Mouse (Mus musculus): ENCODE measurements around the gene Slc16a6. TPM values are rescaled to one million over a fixed set of nuclear protein-coding genes. Genes with fewer than 3 reads are reported as not detected.

Slc16a6 gene
- total and polyA plus RNA-seq, 3 experiments, result 1.8 to 8.2 (median 4.9) TPM

DNA sequence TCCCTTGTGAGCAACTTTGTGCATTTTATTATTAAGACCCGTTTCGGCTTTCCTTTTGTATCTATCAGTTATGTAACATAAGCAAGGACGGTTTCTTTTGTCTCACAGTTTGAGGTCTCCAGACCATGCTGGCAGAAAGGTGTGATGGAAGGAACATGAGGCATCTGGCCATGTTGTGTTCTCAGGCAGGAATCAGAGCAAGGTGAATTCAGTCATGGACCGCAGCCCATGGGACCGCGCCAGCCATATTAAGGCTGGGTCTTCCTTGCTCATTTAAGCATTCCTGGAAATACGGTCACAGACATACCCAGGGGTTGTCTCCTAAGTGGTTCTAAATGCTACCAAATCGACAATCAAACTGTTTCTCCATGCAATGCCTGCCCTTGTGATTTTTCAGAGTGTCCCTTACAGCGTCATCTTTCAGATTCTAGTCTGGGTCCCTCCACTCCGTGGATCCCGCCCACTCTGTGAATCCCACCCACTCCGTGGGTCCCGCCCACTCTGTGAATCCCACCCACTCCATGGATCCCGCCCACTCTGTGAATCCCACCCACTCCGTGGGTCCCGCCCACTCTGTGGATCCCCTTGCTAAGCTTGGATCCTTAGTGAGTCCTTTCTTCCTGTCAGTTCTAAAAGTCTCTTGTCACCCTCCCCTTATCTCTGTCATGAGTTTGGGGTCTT, 39.7 kb upstream of the Slc16a6 start:
- H3K27me3 ChIP-seq (ENCODE audit: control insufficient read depth, insufficient read depth, low read length), result no peaks in the 10 kb centered on the region; the same call in 1 of the 2 replicates
- H3K36me3 ChIP-seq (ENCODE audit: control insufficient read depth, insufficient read depth, low read length), result no peaks in the 10 kb centered on the region
- no peaks in the 10 kb centered on the region for H3K79me2 ChIP-seq (replicated peaks; ENCODE audit: control insufficient read depth, insufficient read depth, low read length)
- H3K27ac ChIP-seq, result no peak overlapping the region
- no peaks in the 10 kb centered on the region for H3K4me1 ChIP-seq (ENCODE audit: control insufficient read depth, insufficient read depth, low read length)
- no peak for TF ChIP-seq EP300 (IDR thresholded peaks at IDR 0.05; ENCODE audit: insufficient read depth, low read depth, low read length)
- no peak for TF ChIP-seq POLR2A (IDR thresholded peaks at IDR 0.05; ENCODE audit: insufficient read depth, low read depth, low read length)
- no peak for TF ChIP-seq CTCF (IDR thresholded peaks at IDR 0.05)
- no peak for DNase-seq
- H3K4me3 ChIP-seq, result no peak overlapping the region
- no peak overlapping the region for H3K9ac ChIP-seq (ENCODE audit: low read depth, low read length)
- WGBS, result 83% methylated on average over 16 of the region's 16 CpGs
- intact Hi-C loops (cut with DNase I), result no loop called here

DNA sequence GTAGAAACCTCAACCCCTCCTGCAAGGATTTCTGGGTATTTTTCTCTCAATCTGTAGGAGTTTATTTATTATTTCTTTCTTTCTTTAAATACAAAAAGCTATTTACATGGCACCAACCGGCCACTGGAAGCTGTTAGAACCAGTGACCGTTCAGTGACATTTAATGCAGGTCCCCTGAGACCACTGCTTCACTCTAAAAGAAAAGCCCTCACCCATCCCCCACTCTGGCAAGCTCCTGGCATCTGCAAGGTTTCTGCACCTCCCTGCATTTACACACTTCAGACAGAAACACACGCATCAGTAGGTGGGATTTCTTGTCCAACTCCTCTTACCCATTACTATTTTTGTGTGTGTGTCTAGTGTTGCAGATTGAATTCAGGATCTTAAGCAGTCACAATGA, 33.7 kb upstream of the Slc16a6 start:
- DNase-seq, result no peak
- H3K9ac ChIP-seq (ENCODE audit: low read depth, low read length), result no peak overlapping the region
- no peaks in the 10 kb centered on the region; the same call in 1 of the 2 replicates for H3K27me3 ChIP-seq (ENCODE audit: control insufficient read depth, insufficient read depth, low read length)

DNA sequence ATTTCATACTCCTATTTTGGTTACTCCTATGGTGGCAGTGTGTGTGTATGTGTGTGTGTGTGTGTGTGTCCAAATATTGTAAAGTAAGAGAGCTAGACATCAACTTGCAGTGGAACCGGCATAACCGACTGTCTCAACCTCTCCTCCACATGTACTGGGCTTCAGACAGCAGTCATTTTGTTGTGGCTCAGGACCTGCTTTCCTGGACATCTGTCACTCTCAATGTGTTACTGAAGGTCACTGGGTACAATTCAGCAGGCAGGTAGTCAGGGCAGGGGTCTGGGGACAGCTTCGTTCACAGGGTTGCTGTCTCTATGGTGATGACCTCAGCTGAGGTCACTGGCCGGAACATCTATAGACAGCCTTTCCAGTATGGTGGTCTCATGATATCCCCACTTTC, 32.4 kb upstream of the Slc16a6 start:
- H3K79me2 ChIP-seq (replicated peaks; ENCODE audit: control insufficient read depth, insufficient read depth, low read length), result no peaks in the 10 kb centered on the region
- H3K9ac ChIP-seq (ENCODE audit: low read depth, low read length), result no peak overlapping the region
- intact Hi-C loops (cut with DNase I), result no loop called here
- H3K27me3 ChIP-seq (ENCODE audit: control insufficient read depth, insufficient read depth, low read length), result no peaks in the 10 kb centered on the region; the same call in 1 of the 2 replicates
- H3K4me1 ChIP-seq (ENCODE audit: control insufficient read depth, insufficient read depth, low read length), result no peaks in the 10 kb centered on the region
- no peak overlapping the region for H3K4me3 ChIP-seq
- 96% methylated on average over 4 of the region's 4 CpGs for WGBS
- TF ChIP-seq EP300 (IDR thresholded peaks at IDR 0.05; ENCODE audit: insufficient read depth, low read depth, low read length) (no peak), POLR2A (IDR thresholded peaks at IDR 0.05; ENCODE audit: insufficient read depth, low read depth, low read length) (no peak), CTCF (IDR thresholded peaks at IDR 0.05) (no peak)
- no peak overlapping the region for H3K27ac ChIP-seq
- DNase-seq, result no peak
- H3K36me3 ChIP-seq (ENCODE audit: control insufficient read depth, insufficient read depth, low read length), result no peaks in the 10 kb centered on the region

More for the DNA sequence above, 33.7 kb upstream of the Slc16a6 start:
- Histone ChIP-seq H3K4me1 (ENCODE audit: control insufficient read depth, insufficient read depth, low read length) (no peaks in the 10 kb centered on the region), H3K27ac (no peak overlapping the region), H3K79me2 (replicated peaks; ENCODE audit: control insufficient read depth, insufficient read depth, low read length) (no peaks in the 10 kb centered on the region), H3K36me3 (ENCODE audit: control insufficient read depth, insufficient read depth, low read length) (no peaks in the 10 kb centered on the region), H3K4me3 (no peak overlapping the region)
- intact Hi-C loops (cut with DNase I), result no loop called here
- WGBS, result 64% methylated on average over 3 of the region's 3 CpGs
- no peak for TF ChIP-seq POLR2A (IDR thresholded peaks at IDR 0.05; ENCODE audit: insufficient read depth, low read depth, low read length)
- TF ChIP-seq CTCF (IDR thresholded peaks at IDR 0.05), result no peak
- TF ChIP-seq EP300 (IDR thresholded peaks at IDR 0.05; ENCODE audit: insufficient read depth, low read depth, low read length), result no peak

DNA sequence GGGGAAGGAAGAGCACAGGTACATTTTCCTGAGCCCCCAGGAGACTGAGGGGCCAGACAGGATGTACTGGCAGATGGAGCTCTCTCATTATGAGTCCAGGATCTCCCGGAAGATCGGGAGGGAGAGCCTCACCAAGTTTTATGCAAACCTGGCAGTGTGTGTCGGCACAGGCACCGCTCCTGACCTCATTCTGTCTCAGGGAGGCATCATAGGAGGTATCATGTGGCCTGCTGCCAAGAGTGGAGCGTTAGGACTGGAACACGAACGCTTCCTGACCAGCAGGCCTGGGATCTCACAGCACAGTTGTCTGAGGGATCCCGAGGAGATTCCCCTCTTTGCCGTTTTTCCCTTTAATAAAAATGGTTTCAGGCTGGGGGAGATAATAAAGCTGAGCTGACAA, 31.6 kb upstream of the Slc16a6 start:
- no peak overlapping the region for H3K27ac ChIP-seq
- no peaks in the 10 kb centered on the region for H3K4me1 ChIP-seq (ENCODE audit: control insufficient read depth, insufficient read depth, low read length)
- peak; percentile 37 to 54 for DNase-seq
- no peak for TF ChIP-seq POLR2A (IDR thresholded peaks at IDR 0.05; ENCODE audit: insufficient read depth, low read depth, low read length)
- TF ChIP-seq EP300 (IDR thresholded peaks at IDR 0.05; ENCODE audit: insufficient read depth, low read depth, low read length), result no peak
- no peak for TF ChIP-seq CTCF (IDR thresholded peaks at IDR 0.05)
- H3K79me2 ChIP-seq (replicated peaks; ENCODE audit: control insufficient read depth, insufficient read depth, low read length), result no peaks in the 10 kb centered on the region
- no peaks in the 10 kb centered on the region for H3K27me3 ChIP-seq (ENCODE audit: control insufficient read depth, insufficient read depth, low read length)
- 15% methylated on average over 9 of the region's 9 CpGs for WGBS
- H3K36me3 ChIP-seq (ENCODE audit: control insufficient read depth, insufficient read depth, low read length), result no peaks in the 10 kb centered on the region
- no peak overlapping the region for H3K4me3 ChIP-seq
- intact Hi-C loops (cut with DNase I), result loop anchor here (5.0 kb wide), 1 partner anchor 57 kb away; no protein-coding TSS in a partner anchor
- no peak overlapping the region for H3K9ac ChIP-seq (ENCODE audit: low read depth, low read length)

DNA sequence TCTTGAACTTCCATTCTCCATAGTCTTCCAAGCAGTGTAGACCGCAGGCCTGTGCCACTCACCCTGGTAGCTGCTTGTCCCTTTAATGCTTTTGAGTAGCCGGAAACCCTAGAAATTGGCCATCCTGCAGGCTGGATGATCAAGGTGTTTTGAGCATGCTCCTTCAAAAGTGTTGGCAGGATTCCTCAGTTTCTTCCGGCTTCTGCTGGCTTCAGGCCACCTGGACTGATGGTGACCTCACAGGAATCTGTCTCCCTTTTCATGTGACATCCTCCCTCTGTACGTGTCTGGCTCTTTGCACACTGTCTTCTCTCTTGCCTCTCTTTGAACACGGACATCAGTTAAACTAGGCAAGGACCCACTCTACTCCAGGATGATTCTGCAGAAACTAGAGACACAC, 26.8 kb upstream of the Slc16a6 start:
- Histone ChIP-seq H3K4me1 (ENCODE audit: control insufficient read depth, insufficient read depth, low read length) (peaks cover 7% of the 10 kb centered on the region), H3K36me3 (ENCODE audit: control insufficient read depth, insufficient read depth, low read length) (no peaks in the 10 kb centered on the region), H3K4me3 (no peak overlapping the region), H3K9ac (ENCODE audit: low read depth, low read length) (no peak overlapping the region), H3K27me3 (ENCODE audit: control insufficient read depth, insufficient read depth, low read length) (no peaks in the 10 kb centered on the region), H3K79me2 (replicated peaks; ENCODE audit: control insufficient read depth, insufficient read depth, low read length) (no peaks in the 10 kb centered on the region), H3K27ac (no peak overlapping the region)
- WGBS, result 49% methylated on average over 5 of the region's 5 CpGs
- TF ChIP-seq CTCF (IDR thresholded peaks at IDR 0.05), result no peak
- no peak for TF ChIP-seq EP300 (IDR thresholded peaks at IDR 0.05; ENCODE audit: insufficient read depth, low read depth, low read length)
- DNase-seq, result peak; percentile 43 to 51
- intact Hi-C loops (cut with DNase I), result loop anchor here (5.0 kb wide), 1 partner anchor 62 kb away; no protein-coding TSS in a partner anchor

DNA sequence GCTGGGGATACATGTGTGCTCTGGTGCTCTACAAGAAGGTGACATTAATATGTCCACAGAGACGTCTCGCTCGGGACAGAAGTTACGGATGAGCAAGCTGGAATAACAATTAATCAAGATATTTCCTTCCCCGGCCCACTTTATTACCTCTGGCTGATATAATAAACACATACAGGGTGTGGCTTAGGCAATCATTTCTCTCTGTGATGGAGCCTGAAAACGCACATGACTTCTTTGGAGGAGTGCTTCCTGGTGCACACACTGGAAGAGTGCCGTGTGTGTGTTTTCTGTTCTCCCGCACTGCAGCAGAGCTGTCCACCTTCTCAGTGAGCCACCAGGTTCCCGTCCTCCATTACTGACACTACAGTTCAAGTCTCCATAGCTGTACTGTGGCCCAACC, 24.6 kb upstream of the Slc16a6 start:
- Histone ChIP-seq H3K27me3 (ENCODE audit: control insufficient read depth, insufficient read depth, low read length) (no peaks in the 10 kb centered on the region), H3K27ac (peak overlapping the region; percentile 36), H3K4me1 (ENCODE audit: control insufficient read depth, insufficient read depth, low read length) (peaks cover 7% of the 10 kb centered on the region), H3K36me3 (ENCODE audit: control insufficient read depth, insufficient read depth, low read length) (no peaks in the 10 kb centered on the region), H3K9ac (ENCODE audit: low read depth, low read length) (no peak overlapping the region), H3K79me2 (replicated peaks; ENCODE audit: control insufficient read depth, insufficient read depth, low read length) (no peaks in the 10 kb centered on the region), H3K4me3 (no peak overlapping the region)
- intact Hi-C loops (cut with DNase I), result no loop called here
- no peak for TF ChIP-seq CTCF (IDR thresholded peaks at IDR 0.05)
- TF ChIP-seq POLR2A (IDR thresholded peaks at IDR 0.05; ENCODE audit: insufficient read depth, low read depth, low read length), result no peak
- no peak for TF ChIP-seq EP300 (IDR thresholded peaks at IDR 0.05; ENCODE audit: insufficient read depth, low read depth, low read length)
- no peak for DNase-seq
- WGBS, result 57% methylated on average over 9 of the region's 9 CpGs
